Mouse (Mus musculus) liver, adult 2 months (tissue): ENCODE measurements around the gene Sdf2. TPM values are rescaled to one million over a fixed set of nuclear protein-coding genes. Genes with fewer than 3 reads are reported as not detected.

Experiments used
- DNase-seq: peaks from one replicate; pipeline ENCODE4 v3.0.0-alpha.2; 2011; ENCODE audit warnings: low read depth, low spot score; ENCODE audit errors: extremely low read depth
- H3K27ac ChIP-seq: fragments of 200-500 bp; replicated peaks from 2 replicates; pipeline ENCODE4 v1.5.1; 2012; ENCODE audit warnings: low read depth, mild to moderate bottlenecking, control low read depth, inconsistent platforms, low read length; ENCODE audit not compliant: insufficient read depth
- H3K27me3 ChIP-seq: fragments of 200-500 bp; 2 replicates; pipeline ENCODE4 v1.6.1; 2012; ENCODE audit warnings: mild to moderate bottlenecking, moderate library complexity, low read length, inconsistent platforms; ENCODE audit not compliant: control insufficient read depth, insufficient read depth
- H3K36me3 ChIP-seq: fragments of 200-500 bp; 2 replicates; pipeline ENCODE4 v1.6.1; 2012; ENCODE audit warnings: low read length, inconsistent platforms; ENCODE audit not compliant: control insufficient read depth, insufficient read depth
- H3K4me1 ChIP-seq: fragments of 200-500 bp; 2 replicates; pipeline ENCODE4 v1.6.1; 2011; ENCODE audit warnings: low read length; ENCODE audit not compliant: control insufficient read depth, insufficient read depth
- H3K4me3 ChIP-seq: fragments of 200-500 bp; 2 replicates; pipeline ENCODE4 v1.5.1; 2011; ENCODE audit warnings: low read depth, mild to moderate bottlenecking, control low read depth, low read length, moderate library complexity; ENCODE audit not compliant: insufficient read depth
- H3K79me2 ChIP-seq: fragments of 200-500 bp; 2 replicates; pipeline ENCODE4 v1.6.1; 2012; ENCODE audit warnings: inconsistent platforms, mild to moderate bottlenecking, low read length, moderate library complexity; ENCODE audit not compliant: control insufficient read depth, insufficient read depth
- H3K9ac ChIP-seq: fragments of 200-500 bp; 2 replicates; pipeline ENCODE4 v1.6.1; 2012; ENCODE audit warnings: low read depth, mild to moderate bottlenecking, control low read depth, inconsistent platforms, low read length
- CTCF ChIP-seq: fragments of 200-500 bp; IDR thresholded peaks from 2 replicates; pipeline ENCODE4 v1.5.1; 2011; ENCODE audit warnings: low read depth, low read length, control low read depth
- POLR2A ChIP-seq: fragments of 200-500 bp; IDR thresholded peaks from 2 replicates; pipeline ENCODE4 v1.6.1; 2011; ENCODE audit warnings: low read length, control low read depth; ENCODE audit not compliant: insufficient read depth; ENCODE audit errors: extremely low read depth
- WGBS: fragments of 180-500 bp; shearing (Covaris S2); methylation state at CpG from one replicate; pipeline ENCODE4 v1.1.7; 2018; 5-methylcytosine and 5-hydroxymethylcytosine counted together
- polyA plus RNA-seq: library from polyadenylated mRNA; depleted of rRNA; stranded (reverse); fragments of >200 nt; gene quantifications from 2 replicates; pipeline ENCODE4 v1.2.3, GENCODE M21; 2012
- total RNA-seq: library from RNA; depleted of rRNA; stranded (reverse); fragments of >200 nt; gene quantifications from 2 replicates; pipeline ENCODE4 v1.2.3, GENCODE M21; 2014

Sdf2 gene
- total and polyA plus RNA-seq, 2 experiments: 45.5 to 63.9 TPM

DNA sequence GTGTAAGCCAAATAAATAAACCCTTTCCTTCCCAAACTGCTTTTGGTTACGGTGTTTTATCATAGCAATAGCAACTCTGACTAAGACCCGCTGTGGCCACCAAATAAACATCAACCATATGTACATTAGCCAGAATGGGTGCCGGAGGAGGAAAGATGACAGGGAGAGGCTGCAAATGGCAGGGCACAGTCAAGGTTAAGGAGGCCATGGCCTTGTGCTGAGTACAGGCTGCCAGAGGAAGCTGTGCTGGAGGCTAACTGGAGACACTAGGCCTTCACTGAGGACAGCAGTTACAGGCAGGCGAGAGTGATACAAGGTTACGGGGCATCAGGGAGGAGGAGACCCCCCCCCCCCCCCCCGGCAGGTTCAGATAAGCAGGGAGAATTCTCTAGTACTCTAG, 35.7 kb upstream of the Sdf2 start:
- Histone ChIP-seq H3K79me2 (no peaks in the 10 kb centered on the region), H3K27me3 (no peaks in the 10 kb centered on the region), H3K27ac (no peak overlapping the region), H3K9ac (no peak overlapping the region), H3K36me3 (peaks cover 63% of the 10 kb centered on the region), H3K4me3 (no peak overlapping the region), H3K4me1 (peaks cover 3% of the 10 kb centered on the region; the same call in 1 of the 2 replicates)
- WGBS: 89% methylated on average over 6 of the region's 6 CpGs
- no peak for DNase-seq
- TF ChIP-seq POLR2A (no peak), CTCF (no peak)

DNA sequence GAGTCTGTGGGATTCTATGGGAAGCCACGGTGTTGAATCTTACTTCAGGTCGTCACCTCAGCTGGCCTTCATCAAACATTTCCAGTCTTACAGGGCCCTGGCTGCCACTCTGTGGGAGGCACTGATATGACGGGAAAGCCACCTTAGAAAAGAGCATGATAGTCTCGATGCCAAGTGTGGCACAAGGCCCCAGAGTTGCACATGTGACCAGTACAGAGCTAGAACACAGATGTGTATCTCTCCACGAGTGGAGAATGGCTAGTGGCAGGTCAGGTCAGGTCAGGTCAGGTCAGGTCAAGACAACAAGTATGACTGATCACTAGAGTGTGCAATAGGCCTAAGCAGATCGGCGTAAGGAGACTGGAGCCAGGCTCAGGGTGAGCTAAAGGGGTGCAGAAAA, 34.9 kb upstream of the Sdf2 start:
- no peak overlapping the region for H3K9ac ChIP-seq
- H3K27me3 ChIP-seq: no peaks in the 10 kb centered on the region
- no peak for TF ChIP-seq POLR2A
- TF ChIP-seq CTCF: no peak
- H3K36me3 ChIP-seq: peaks cover 69% of the 10 kb centered on the region
- H3K4me1 ChIP-seq: peaks cover 3% of the 10 kb centered on the region; the same call in 1 of the 2 replicates
- no peak overlapping the region for H3K4me3 ChIP-seq
- DNase-seq: peak; percentile 83
- H3K79me2 ChIP-seq: no peaks in the 10 kb centered on the region
- WGBS: 21% methylated on average over 7 of the region's 7 CpGs
- no peak overlapping the region for H3K27ac ChIP-seq

DNA sequence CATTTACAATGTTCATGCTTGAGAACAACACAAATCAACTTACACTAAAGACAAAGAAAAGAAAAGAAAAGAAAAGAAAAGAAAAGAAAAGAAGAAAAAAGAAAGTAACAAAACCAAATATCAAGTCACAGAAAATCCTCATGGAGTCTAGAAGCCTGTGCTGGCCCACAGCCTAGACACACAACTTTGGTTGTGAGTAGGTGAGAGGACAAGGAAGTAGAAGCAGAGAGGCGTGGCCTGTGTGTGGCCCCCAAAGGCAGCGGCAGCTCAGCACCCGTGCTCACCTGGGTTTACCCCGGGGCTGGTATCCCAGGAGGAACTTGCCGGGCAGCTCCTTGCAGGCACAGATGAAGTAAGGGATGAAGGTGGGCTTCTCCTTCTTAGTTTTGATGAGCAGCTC, 34.0 kb upstream of the Sdf2 start:
- Histone ChIP-seq H3K79me2 (no peaks in the 10 kb centered on the region), H3K36me3 (peaks cover 76% of the 10 kb centered on the region), H3K4me1 (peaks cover 3% of the 10 kb centered on the region; the same call in 1 of the 2 replicates), H3K27ac (no peak overlapping the region), H3K4me3 (no peak overlapping the region), H3K9ac (no peak overlapping the region), H3K27me3 (no peaks in the 10 kb centered on the region)
- no peak for TF ChIP-seq POLR2A
- TF ChIP-seq CTCF: no peak
- 89% methylated on average over 5 of the region's 5 CpGs for WGBS
- DNase-seq: no peak

DNA sequence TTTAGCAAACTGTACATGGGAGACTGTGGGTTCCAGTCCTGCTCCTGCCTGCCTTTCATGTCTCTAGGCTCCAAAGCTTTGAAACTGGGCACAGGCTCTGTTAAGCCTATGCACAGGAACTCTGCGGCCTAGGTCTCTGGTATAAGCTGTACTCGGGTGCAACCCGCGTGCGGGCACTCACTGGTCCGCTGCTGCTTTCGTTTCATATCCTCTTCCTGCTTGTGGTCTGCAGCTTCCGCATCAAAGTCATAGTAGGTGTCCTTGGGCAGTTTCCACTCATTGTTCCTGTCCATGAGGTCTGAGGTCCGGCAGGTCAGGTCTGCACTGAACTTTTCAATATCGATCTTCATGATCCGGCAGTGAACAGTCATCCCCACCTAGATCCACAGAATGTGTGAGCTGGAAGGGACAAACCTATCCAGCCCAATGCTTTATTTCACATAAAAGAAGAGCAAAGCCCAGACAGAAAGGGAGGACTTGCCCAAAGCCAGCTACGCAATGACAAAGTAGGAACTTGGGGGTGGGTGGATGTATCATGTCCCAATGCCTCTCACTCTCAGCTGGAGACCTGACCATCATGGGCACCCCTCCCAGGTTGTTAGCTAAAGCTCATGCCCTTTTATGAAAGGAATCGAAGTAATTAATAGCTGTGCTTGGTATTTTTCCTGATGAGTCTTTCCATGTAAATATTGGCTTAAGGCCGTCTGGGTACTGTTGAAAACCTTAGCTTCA, 32.3 kb upstream of the Sdf2 start:
- Histone ChIP-seq H3K27me3 (no peaks in the 10 kb centered on the region), H3K36me3 (peaks cover 75% of the 10 kb centered on the region), H3K27ac (no peak overlapping the region), H3K9ac (no peak overlapping the region), H3K4me3 (no peak overlapping the region), H3K79me2 (no peaks in the 10 kb centered on the region), H3K4me1 (peaks cover 3% of the 10 kb centered on the region; the same call in 1 of the 2 replicates)
- no peak for TF ChIP-seq POLR2A
- no peak for TF ChIP-seq CTCF
- 87% methylated on average over 14 of the region's 14 CpGs for WGBS
- DNase-seq: no peak

DNA sequence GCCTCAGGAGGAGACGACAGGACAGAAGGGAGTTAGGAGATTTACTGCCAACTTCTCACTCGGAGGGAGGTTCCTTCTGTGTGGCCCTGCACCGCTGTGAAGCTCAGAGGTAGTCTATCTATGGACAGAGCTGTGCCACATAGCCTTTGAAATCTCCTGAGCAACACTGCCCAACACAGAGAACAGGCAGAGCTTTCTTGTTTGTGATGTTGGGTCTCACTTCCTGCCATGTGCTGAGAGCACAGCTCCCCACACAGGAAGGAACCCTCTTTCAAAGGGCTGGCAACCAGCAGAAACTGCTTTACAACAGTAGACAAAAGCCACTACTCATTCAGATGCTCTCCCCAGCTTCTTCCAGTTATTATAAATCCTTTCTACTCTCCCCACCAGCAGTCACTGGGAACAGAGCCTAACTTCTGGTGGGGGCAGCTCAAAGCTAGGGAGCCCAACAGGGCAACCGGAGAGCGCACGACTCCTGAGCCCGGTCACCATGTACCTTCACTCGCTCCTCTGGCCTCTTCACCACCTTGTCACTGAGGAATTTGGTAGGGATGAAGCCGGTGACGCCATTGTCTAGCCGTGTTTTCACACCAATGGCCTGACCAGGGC, 29.7 kb upstream of the Sdf2 start:
- Histone ChIP-seq H3K4me3 (no peak overlapping the region), H3K27me3 (no peaks in the 10 kb centered on the region), H3K36me3 (peaks cover 79% of the 10 kb centered on the region), H3K79me2 (no peaks in the 10 kb centered on the region), H3K4me1 (peaks cover 3% of the 10 kb centered on the region; the same call in 1 of the 2 replicates), H3K9ac (no peak overlapping the region), H3K27ac (no peak overlapping the region)
- DNase-seq: no peak
- WGBS: 89% methylated on average over 11 of the region's 11 CpGs
- TF ChIP-seq POLR2A (no peak), CTCF (no peak)

DNA sequence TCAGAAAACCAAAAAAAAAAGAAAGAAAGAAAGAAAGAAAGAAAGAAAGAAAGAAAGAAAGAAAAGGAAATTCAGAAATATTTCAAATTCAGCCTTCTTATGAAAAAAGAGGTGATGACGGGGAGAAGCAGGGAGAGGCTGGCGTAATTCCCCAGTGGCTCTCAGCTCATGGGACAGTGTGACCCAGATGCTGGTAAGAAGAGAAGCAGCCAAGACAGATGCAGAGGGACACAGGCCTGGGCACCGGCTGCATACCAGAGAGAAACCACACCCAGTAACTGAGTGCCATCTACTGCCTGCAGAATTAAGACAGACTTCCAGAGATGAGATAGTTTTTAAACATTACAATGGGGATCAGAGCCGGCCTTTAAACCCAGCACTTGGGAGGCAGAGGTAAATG, 22.0 kb upstream of the Sdf2 start:
- no peak for DNase-seq
- H3K9ac ChIP-seq: no peak overlapping the region
- no peak overlapping the region for H3K27ac ChIP-seq
- H3K79me2 ChIP-seq: 0 out of 2 replicates have a peak, but pooled peaks cover 3% of the 10 kb centered on the region
- peaks cover 87% of the 10 kb centered on the region for H3K36me3 ChIP-seq
- no peak overlapping the region for H3K4me3 ChIP-seq
- TF ChIP-seq CTCF (no peak), POLR2A (no peak)
- WGBS: 86% methylated on average over 4 of the region's 4 CpGs
- H3K4me1 ChIP-seq: no peaks in the 10 kb centered on the region
- H3K27me3 ChIP-seq: no peaks in the 10 kb centered on the region
